Mouse (Mus musculus) cerebellum, adult 2 months (tissue): ENCODE measurements around the gene Ldb2. TPM values are rescaled to one million over a fixed set of nuclear protein-coding genes. Genes with fewer than 3 reads are reported as not detected.

Experiments
- DNase-seq, 2 experiments: peaks; one replicate each; pipeline ENCODE4 v3.0.0; 2021
- H3K27ac ChIP-seq: fragments of 200-500 bp; 2 replicates; pipeline ENCODE4 v1.5.1; 2012; ENCODE audit warnings: low read length, control low read depth, inconsistent platforms; ENCODE audit not compliant: insufficient read depth
- H3K27me3 ChIP-seq: fragments of 200-500 bp; 2 replicates; pipeline ENCODE4 v1.6.1; 2012; ENCODE audit warnings: inconsistent platforms, mild to moderate bottlenecking, low read length, moderate library complexity; ENCODE audit not compliant: control insufficient read depth, insufficient read depth
- H3K4me1 ChIP-seq: fragments of 200-500 bp; 2 replicates; pipeline ENCODE4 v1.6.1; 2011; ENCODE audit warnings: low read length; ENCODE audit not compliant: control insufficient read depth, insufficient read depth
- H3K4me3 ChIP-seq: fragments of 200-500 bp; replicated peaks from 2 replicates; pipeline ENCODE3; 2011; ENCODE audit warnings: mild to moderate bottlenecking, low read depth, low read length, control low read depth; ENCODE audit not compliant: insufficient read depth
- CTCF ChIP-seq: fragments of 200-500 bp; IDR thresholded peaks from 2 replicates; pipeline ENCODE4 v1.5.1; 2011; ENCODE audit warnings: low read depth, mild to moderate bottlenecking, control low read depth, low read length, moderate library complexity, borderline replicate concordance; ENCODE audit not compliant: insufficient read depth
- POLR2A ChIP-seq: fragments of 200-500 bp; IDR thresholded peaks from 2 replicates; pipeline ENCODE4 v1.6.1; 2011; ENCODE audit warnings: low read length, control low read depth, borderline replicate concordance; ENCODE audit not compliant: insufficient read depth
- WGBS: fragments of 180-500 bp; shearing (Covaris S2); methylation state at CpG from one replicate; pipeline ENCODE4 v1.1.7; 2018; 5-methylcytosine and 5-hydroxymethylcytosine counted together
- polyA plus RNA-seq: library from polyadenylated mRNA; depleted of rRNA; stranded (reverse); fragments of >200 nt; gene quantifications from 2 replicates; pipeline ENCODE4 v1.2.3, GENCODE M21; 2012

The Ldb2 gene
- polyA plus RNA-seq, 1 experiment, result 12.6 TPM

- TF ChIP-seq POLR2A (no peak), CTCF (no peak)
- 84% methylated on average over 3 of the region's 3 CpGs for WGBS
Measured at GRCm38 (mm10) chr5:44784591-44784990, 14.9 kb downstream of the Ldb2 start.

GRCm38 (mm10) chr5:44779340-44779739 lies 20.1 kb downstream of the Ldb2 start:
- DNase-seq, result no peak
- TF ChIP-seq POLR2A (no peak), CTCF (no peak)
- Histone ChIP-seq H3K4me3 (no peak overlapping the region), H3K27ac (no peak overlapping the region), H3K4me1 (no peaks in the 10 kb centered on the region), H3K27me3 (no peaks in the 10 kb centered on the region)
- 89% methylated on average over 4 of the region's 4 CpGs for WGBS

More at GRCm38 (mm10) chr5:44784591-44784990, 14.9 kb downstream of the Ldb2 start:
- Histone ChIP-seq H3K4me1 (no peaks in the 10 kb centered on the region), H3K4me3 (no peak overlapping the region), H3K27me3 (no peaks in the 10 kb centered on the region), H3K27ac (no peak overlapping the region)
- DNase-seq, result no peak

GRCm38 (mm10) chr5:44768472-44768871 lies 31.0 kb downstream of the Ldb2 start:
- Histone ChIP-seq H3K4me1 (no peaks in the 10 kb centered on the region), H3K4me3 (no peak overlapping the region), H3K27me3 (no peaks in the 10 kb centered on the region), H3K27ac (no peak overlapping the region)
- DNase-seq, result no peak
- TF ChIP-seq POLR2A, result no peak
- WGBS, result 59% methylated on average over 8 of the region's 8 CpGs

GRCm38 (mm10) chr5:44764911-44765310 lies 34.6 kb downstream of the Ldb2 start:
- DNase-seq, result no peak
- H3K4me3 ChIP-seq, result no peak overlapping the region
- H3K27ac ChIP-seq, result no peak overlapping the region
- no peaks in the 10 kb centered on the region for H3K4me1 ChIP-seq
- H3K27me3 ChIP-seq, result no peaks in the 10 kb centered on the region
- no peak for TF ChIP-seq POLR2A
- TF ChIP-seq CTCF, result no peak
- WGBS, result 83% methylated on average over 7 of the region's 7 CpGs

GRCm38 (mm10) chr5:44759178-44759577 lies 40.3 kb downstream of the Ldb2 start:
- Histone ChIP-seq H3K27ac (no peak overlapping the region), H3K27me3 (no peaks in the 10 kb centered on the region), H3K4me3 (no peak overlapping the region), H3K4me1 (no peaks in the 10 kb centered on the region)
- TF ChIP-seq CTCF (no peak), POLR2A (no peak)
- no peak for DNase-seq
- WGBS, result 79% methylated on average over 4 of the region's 4 CpGs

- Histone ChIP-seq H3K4me3 (no peak overlapping the region), H3K27me3 (no peaks in the 10 kb centered on the region), H3K27ac (no peak overlapping the region), H3K4me1 (no peaks in the 10 kb centered on the region)
- no peak for DNase-seq
- TF ChIP-seq CTCF (no peak), POLR2A (no peak)
- 70% methylated on average over 1 of the region's 1 CpGs for WGBS
Measured at GRCm38 (mm10) chr5:44754156-44754910, 45.1 kb downstream of the Ldb2 start.

- Histone ChIP-seq H3K27me3 (no peaks in the 10 kb centered on the region), H3K27ac (no peak overlapping the region), H3K4me3 (no peak overlapping the region), H3K4me1 (no peaks in the 10 kb centered on the region)
- 93% methylated on average over 1 of the region's 1 CpGs for WGBS
- DNase-seq, result no peak
- no peak for TF ChIP-seq CTCF
- TF ChIP-seq POLR2A, result no peak
Measured at GRCm38 (mm10) chr5:44745706-44746105, 53.8 kb downstream of the Ldb2 start.

GRCm38 (mm10) chr5:44736366-44736765 lies 63.1 kb downstream of the Ldb2 start:
- Histone ChIP-seq H3K27ac (no peak overlapping the region), H3K4me1 (no peaks in the 10 kb centered on the region), H3K4me3 (no peak overlapping the region), H3K27me3 (no peaks in the 10 kb centered on the region)
- no peak for DNase-seq
- WGBS, result 38% methylated on average over 3 of the region's 3 CpGs
- TF ChIP-seq POLR2A, result no peak
- TF ChIP-seq CTCF, result no peak
